Mouse (Mus musculus) embryonic facial prominence, embryonic 14.5 days (tissue): ENCODE data around the gene Cobll1. TPM values are rescaled to one million over a fixed set of nuclear protein-coding genes. Genes with fewer than 3 reads are reported as not detected.

ENCODE experiments used
- ATAC-seq: fragments of 200-750 bp; cut with Nextera tagmentation; 2 replicates; pipeline ENCODE4 v1.8.0; 2017; ENCODE audit warnings: low read depth, moderate number of reproducible peaks, moderate TSS enrichment
- DNase-seq: peaks from one replicate; pipeline ENCODE4 v3.0.0-alpha.2; 2015; ENCODE audit warnings: low spot score
- H3K27ac ChIP-seq: fragments of 300-500 bp; sonication (generic); replicated peaks from 2 replicates; pipeline ENCODE4 v1.5.1; 2014; ENCODE audit warnings: low read depth, mild to moderate bottlenecking, low read length, moderate library complexity
- H3K27me3 ChIP-seq: fragments of 300-500 bp; sonication (generic); replicated peaks from 2 replicates; pipeline ENCODE4 v1.6.1; 2014; ENCODE audit warnings: low read length; ENCODE audit not compliant: control insufficient read depth, insufficient read depth
- H3K36me3 ChIP-seq: fragments of 300-500 bp; sonication (generic); 2 replicates; pipeline ENCODE4 v1.6.1; 2014; ENCODE audit warnings: low read length, mixed read lengths; ENCODE audit not compliant: control insufficient read depth, insufficient read depth
- H3K4me1 ChIP-seq: fragments of 300-500 bp; sonication (generic); 2 replicates; pipeline ENCODE4 v1.6.1; 2014; ENCODE audit warnings: antibody characterized with exemption, low read length; ENCODE audit not compliant: control insufficient read depth, insufficient read depth
- H3K4me2 ChIP-seq: fragments of 300-500 bp; sonication (generic); 2 replicates; pipeline ENCODE4 v1.6.1; 2014; ENCODE audit warnings: low read depth, mild to moderate bottlenecking, low read length, moderate library complexity, mixed read lengths
- H3K4me3 ChIP-seq: fragments of 300-500 bp; sonication (generic); 2 replicates; pipeline ENCODE4 v1.5.1; 2014; ENCODE audit warnings: low read depth, mild to moderate bottlenecking, low read length
- H3K9ac ChIP-seq: fragments of 300-500 bp; sonication (generic); 2 replicates; pipeline ENCODE4 v1.6.1; 2014; ENCODE audit warnings: low read depth, mild to moderate bottlenecking, low read length, moderate library complexity, mixed read lengths
- H3K9me3 ChIP-seq: fragments of 300-500 bp; sonication (generic); 2 replicates; pipeline ENCODE4 v1.6.1; 2016; ENCODE audit warnings: low read length; ENCODE audit not compliant: control insufficient read depth
- WGBS: fragments of 180-500 bp; shearing (Covaris S2); extraction: QIAGEN DNeasy Blood & Tissue Kit; methylation state at CpG from one replicate; pipeline ENCODE4 v1.1.7; 2014; 5-methylcytosine and 5-hydroxymethylcytosine counted together
- polyA plus RNA-seq: library from polyadenylated mRNA; unstranded; fragments of >200 nt; fragmentation: Nextera tagmentation; extraction: Ambion mirVana; gene quantifications from 2 replicates; pipeline ENCODE4 v1.2.1, GENCODE M21; 2014

The Cobll1 gene
- polyA plus RNA-seq, 1 experiment from 2014 or later: 4.1 TPM

- Histone ChIP-seq H3K27ac (no peak overlapping the region), H3K27me3 (no peaks in the 10 kb centered on the region), H3K9ac (no peak overlapping the region), H3K4me2 (no peak overlapping the region), H3K4me3 (no peak overlapping the region), H3K36me3 (no peaks in the 10 kb centered on the region), H3K9me3 (no peaks in the 10 kb centered on the region), H3K4me1 (peaks cover 5% of the 10 kb centered on the region; the same call in 1 of the 2 replicates)
- no peak for ATAC-seq
- 84% methylated on average over 3 of the region's 3 CpGs for WGBS
- no peak for DNase-seq
Measured at GRCm38 (mm10) chr2:65187164-65187563, 52.0 kb downstream of the Cobll1 start.

- WGBS: 44% methylated on average over 2 of the region's 2 CpGs
Measured at GRCm38 (mm10) chr2:65182747-65183146, 56.5 kb downstream of the Cobll1 start.

GRCm38 (mm10) chr2:65181736-65182135 is 57.5 kb downstream of the Cobll1 start:
- no peak overlapping the region for H3K4me2 ChIP-seq
- 78% methylated on average over 8 of the region's 8 CpGs for WGBS
- ATAC-seq (no peak), DNase-seq (no peak)
- no peaks in the 10 kb centered on the region for H3K27me3 ChIP-seq
- no peak overlapping the region for H3K4me3 ChIP-seq
- H3K27ac ChIP-seq: no peak overlapping the region
- no peak overlapping the region for H3K9ac ChIP-seq
- H3K4me1 ChIP-seq: no peaks in the 10 kb centered on the region
- H3K36me3 ChIP-seq: no peaks in the 10 kb centered on the region
- no peaks in the 10 kb centered on the region for H3K9me3 ChIP-seq

More at GRCm38 (mm10) chr2:65182747-65183146, 56.5 kb downstream of the Cobll1 start:
- ATAC-seq (no peak), DNase-seq (peak; percentile 19)
- Histone ChIP-seq H3K9ac (no peak overlapping the region), H3K4me3 (no peak overlapping the region), H3K27me3 (no peaks in the 10 kb centered on the region), H3K4me2 (no peak overlapping the region), H3K36me3 (no peaks in the 10 kb centered on the region), H3K4me1 (no peaks in the 10 kb centered on the region), H3K27ac (no peak overlapping the region), H3K9me3 (no peaks in the 10 kb centered on the region)

- Histone ChIP-seq H3K4me1 (no peaks in the 10 kb centered on the region), H3K36me3 (no peaks in the 10 kb centered on the region), H3K27ac (no peak overlapping the region), H3K9me3 (no peaks in the 10 kb centered on the region), H3K4me2 (no peak overlapping the region; the same call in 1 of the 2 replicates), H3K27me3 (no peaks in the 10 kb centered on the region), H3K4me3 (no peak overlapping the region), H3K9ac (no peak overlapping the region)
- ATAC-seq (no peak), DNase-seq (no peak)
- WGBS: 40% methylated on average over 9 of the region's 9 CpGs
Measured at GRCm38 (mm10) chr2:65181066-65181716, 58.0 kb downstream of the Cobll1 start.

GRCm38 (mm10) chr2:65175645-65176044 is 63.6 kb downstream of the Cobll1 start:
- H3K27ac ChIP-seq: no peak overlapping the region
- WGBS: 42% methylated on average over 5 of the region's 5 CpGs
- no peak for DNase-seq

GRCm38 (mm10) chr2:65172071-65172470 is 67.1 kb downstream of the Cobll1 start:
- Histone ChIP-seq H3K4me2 (no peak overlapping the region), H3K9ac (no peak overlapping the region), H3K4me1 (no peaks in the 10 kb centered on the region), H3K4me3 (no peak overlapping the region), H3K27ac (no peak overlapping the region), H3K36me3 (no peaks in the 10 kb centered on the region), H3K9me3 (no peaks in the 10 kb centered on the region), H3K27me3 (no peaks in the 10 kb centered on the region)
- 87% methylated on average over 6 of the region's 6 CpGs for WGBS
- ATAC-seq: no peak
- no peak for DNase-seq

More at GRCm38 (mm10) chr2:65175645-65176044, 63.6 kb downstream of the Cobll1 start:
- H3K9me3 ChIP-seq: no peaks in the 10 kb centered on the region
- no peak overlapping the region for H3K4me3 ChIP-seq
- no peak overlapping the region for H3K9ac ChIP-seq
- H3K27me3 ChIP-seq: no peaks in the 10 kb centered on the region
- H3K36me3 ChIP-seq: no peaks in the 10 kb centered on the region
- no peaks in the 10 kb centered on the region for H3K4me1 ChIP-seq
- no peak for ATAC-seq
- H3K4me2 ChIP-seq: no peak overlapping the region

- no peak overlapping the region for H3K27ac ChIP-seq
- 41% methylated on average over 1 of the region's 1 CpGs for WGBS
- no peaks in the 10 kb centered on the region for H3K4me1 ChIP-seq
- no peak overlapping the region for H3K4me3 ChIP-seq
- DNase-seq: no peak
- H3K4me2 ChIP-seq: no peak overlapping the region
- ATAC-seq: no peak
- no peaks in the 10 kb centered on the region for H3K36me3 ChIP-seq
- no peaks in the 10 kb centered on the region for H3K9me3 ChIP-seq
- no peaks in the 10 kb centered on the region for H3K27me3 ChIP-seq
- H3K9ac ChIP-seq: no peak overlapping the region
Measured at GRCm38 (mm10) chr2:65171516-65171915, 67.7 kb downstream of the Cobll1 start.

GRCm38 (mm10) chr2:65170693-65171456 is 68.3 kb downstream of the Cobll1 start:
- no peak overlapping the region for H3K4me3 ChIP-seq
- H3K36me3 ChIP-seq: no peaks in the 10 kb centered on the region
- ATAC-seq (no peak), DNase-seq (no peak)
- H3K4me2 ChIP-seq: no peak overlapping the region
- H3K27me3 ChIP-seq: no peaks in the 10 kb centered on the region
- H3K27ac ChIP-seq: no peak overlapping the region
- no peaks in the 10 kb centered on the region for H3K4me1 ChIP-seq
- WGBS: 87% methylated on average over 18 of the region's 18 CpGs
- H3K9me3 ChIP-seq: no peaks in the 10 kb centered on the region
- no peak overlapping the region for H3K9ac ChIP-seq
